Mouse (Mus musculus): ENCODE data around the gene Sympk. TPM values are rescaled to one million over a fixed set of nuclear protein-coding genes. Genes with fewer than 3 reads are reported as not detected.

Sympk gene
- polyA plus RNA-seq, 1 experiment from 2014 or later: 34.6 TPM

DNA sequence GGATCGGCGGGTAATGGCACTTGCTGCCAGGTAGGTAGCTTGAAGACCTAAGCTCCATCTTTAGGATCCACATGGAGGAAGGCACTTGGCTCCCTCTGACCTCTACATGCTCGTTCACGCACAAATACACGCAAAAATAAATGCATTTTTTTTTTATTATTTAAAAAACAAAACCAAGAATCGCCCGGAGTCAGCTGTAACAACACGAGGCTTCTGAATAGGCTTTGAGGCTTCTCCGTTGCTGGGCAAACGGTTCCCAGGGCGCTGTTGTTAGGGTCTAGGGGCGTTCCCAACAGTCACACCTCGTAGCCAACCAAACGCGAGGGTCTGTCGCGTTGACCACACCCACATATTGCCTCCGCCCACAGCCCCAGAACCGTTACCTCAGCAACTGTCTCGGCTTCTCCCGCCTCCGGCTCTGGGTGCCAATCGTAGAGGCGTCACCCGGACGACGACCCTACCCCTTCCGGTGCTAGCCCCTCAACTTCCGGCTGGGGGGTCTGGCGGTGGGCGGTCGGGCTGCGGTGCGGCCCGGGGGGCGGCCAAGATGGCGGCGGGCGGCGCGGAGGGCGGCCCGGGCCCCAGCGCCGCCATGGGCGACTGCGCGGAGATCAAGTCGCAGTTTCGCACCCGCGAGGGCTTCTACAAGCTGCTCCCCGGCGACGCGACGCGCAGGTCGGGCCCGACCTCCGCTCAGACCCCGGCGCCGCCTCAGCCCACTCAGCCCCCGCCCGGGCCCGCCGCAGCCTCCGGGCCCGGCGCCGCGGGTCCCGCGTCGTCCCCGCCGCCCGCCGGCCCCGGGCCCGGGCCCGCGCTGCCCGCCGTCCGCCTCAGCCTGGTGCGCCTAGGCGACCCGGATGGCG, 51.8 kb downstream of the Sympk start, which contains the start of gene Dmwd:
Gene Dmwd (plus strand): TSS at position 505 of the 863 bp plus-strand sequence.
- H3K4me2 ChIP-seq: peak within 1 kb of the TSS; percentile 80
- peak within 1 kb of the TSS; percentile 98 for H3K9ac ChIP-seq
- ATAC-seq (ENCODE audit: borderline replicate concordance, extremely low read depth, low FRiP score, low TSS enrichment): peak; percentile 99
- H3K4me3 ChIP-seq: peak within 1 kb of the TSS; percentile 95
- 1% methylated on average over 85 of the region's 91 CpGs for WGBS
- H3K36me3 ChIP-seq: peaks cover 32% of the 10 kb centered on the region
- H3K9me3 ChIP-seq: no peaks in the 10 kb centered on the region
- peak within 1 kb of the TSS; percentile 88 for H3K27ac ChIP-seq
- H3K27me3 ChIP-seq: no peaks in the 10 kb centered on the region
- peaks cover 23% of the 10 kb centered on the region for H3K4me1 ChIP-seq

DNA sequence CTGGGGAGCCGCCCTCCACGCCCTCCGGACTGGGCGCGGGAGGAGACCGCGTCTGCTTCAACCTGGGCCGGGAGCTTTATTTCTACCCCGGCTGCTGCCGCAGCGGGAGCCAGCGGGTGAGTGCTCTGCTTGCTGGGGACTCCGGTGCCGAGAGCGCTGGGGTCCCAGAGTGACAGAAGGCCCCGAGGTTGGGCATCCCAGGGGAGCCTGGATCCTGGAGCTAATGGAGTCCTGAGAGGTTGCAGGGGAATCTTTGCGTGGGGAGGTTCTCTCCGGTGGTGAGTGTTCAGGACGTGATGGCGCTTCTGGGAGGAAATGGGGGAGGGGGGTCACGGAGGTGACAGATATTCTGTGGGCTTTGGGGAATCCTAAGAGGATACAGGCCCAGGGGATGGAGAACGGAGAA, 52.4 kb downstream of the Sympk start:
- Histone ChIP-seq H3K4me1 (peaks cover 23% of the 10 kb centered on the region), H3K4me3 (peak overlapping the region; percentile 95), H3K9ac (peak overlapping the region; percentile 98), H3K36me3 (peaks cover 38% of the 10 kb centered on the region), H3K4me2 (peak overlapping the region; percentile 80), H3K9me3 (no peaks in the 10 kb centered on the region), H3K27me3 (no peaks in the 10 kb centered on the region), H3K27ac (peak overlapping the region; percentile 88)
- under 1% methylated on average over 22 of the region's 22 CpGs for WGBS
- ATAC-seq (ENCODE audit: borderline replicate concordance, extremely low read depth, low FRiP score, low TSS enrichment): no peak; the same call in 1 of the 2 replicates

DNA sequence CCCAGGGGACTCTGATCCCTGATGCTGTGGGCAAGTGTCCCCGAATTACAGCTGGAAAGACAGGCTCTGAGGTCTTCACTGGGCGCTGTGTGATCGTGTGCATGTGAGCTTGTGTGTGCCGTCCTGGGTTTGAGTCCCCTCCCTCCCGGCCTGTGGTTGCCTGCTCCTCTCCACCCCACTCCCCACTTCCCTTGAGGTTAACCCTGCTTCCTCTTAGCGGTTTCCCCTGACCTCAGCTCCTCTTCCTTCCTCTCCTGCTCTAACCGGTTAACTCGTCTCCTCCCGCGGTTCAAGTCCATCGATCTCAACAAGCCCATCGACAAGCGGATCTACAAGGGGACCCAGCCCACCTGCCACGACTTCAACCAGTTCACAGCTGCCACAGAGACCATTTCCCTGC, 53.6 kb downstream of the Sympk start:
- Histone ChIP-seq H3K4me3 (peak overlapping the region; percentile 95), H3K27me3 (no peaks in the 10 kb centered on the region), H3K9me3 (no peaks in the 10 kb centered on the region), H3K27ac (no peak overlapping the region), H3K36me3 (peaks cover 47% of the 10 kb centered on the region), H3K9ac (peak overlapping the region; percentile 98; the same call in 1 of the 2 replicates), H3K4me1 (peaks cover 33% of the 10 kb centered on the region), H3K4me2 (peak overlapping the region; percentile 80)
- ATAC-seq (ENCODE audit: borderline replicate concordance, extremely low read depth, low FRiP score, low TSS enrichment): no peak
- WGBS: 68% methylated on average over 14 of the region's 14 CpGs

DNA sequence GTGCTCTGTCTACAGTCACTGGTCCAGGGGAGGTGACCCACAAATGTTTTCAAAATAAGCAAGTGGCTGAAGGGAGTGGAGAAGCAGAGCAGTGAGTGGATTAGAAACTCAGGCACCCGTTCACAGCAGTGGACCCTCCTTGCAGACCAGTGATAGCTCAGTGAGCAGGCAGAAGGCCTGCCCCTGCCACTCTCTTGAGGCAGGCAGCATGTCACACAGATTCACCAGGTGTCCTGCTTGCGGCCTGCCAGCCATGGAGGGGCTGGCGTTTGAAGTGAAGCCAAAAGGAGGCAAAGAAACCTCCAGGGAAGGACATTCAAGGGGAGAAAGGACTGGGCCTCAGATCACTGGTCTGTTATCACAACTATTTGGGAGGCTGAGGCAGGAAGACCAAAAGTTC, 54.6 kb downstream of the Sympk start:
- Histone ChIP-seq H3K4me1 (peaks cover 43% of the 10 kb centered on the region), H3K9me3 (no peaks in the 10 kb centered on the region), H3K9ac (no peak overlapping the region), H3K27me3 (no peaks in the 10 kb centered on the region), H3K4me2 (no peak overlapping the region), H3K4me3 (no peak overlapping the region), H3K36me3 (peaks cover 47% of the 10 kb centered on the region), H3K27ac (no peak overlapping the region)
- no peak for ATAC-seq (ENCODE audit: borderline replicate concordance, extremely low read depth, low FRiP score, low TSS enrichment)
- 68% methylated on average over 3 of the region's 3 CpGs for WGBS

DNA sequence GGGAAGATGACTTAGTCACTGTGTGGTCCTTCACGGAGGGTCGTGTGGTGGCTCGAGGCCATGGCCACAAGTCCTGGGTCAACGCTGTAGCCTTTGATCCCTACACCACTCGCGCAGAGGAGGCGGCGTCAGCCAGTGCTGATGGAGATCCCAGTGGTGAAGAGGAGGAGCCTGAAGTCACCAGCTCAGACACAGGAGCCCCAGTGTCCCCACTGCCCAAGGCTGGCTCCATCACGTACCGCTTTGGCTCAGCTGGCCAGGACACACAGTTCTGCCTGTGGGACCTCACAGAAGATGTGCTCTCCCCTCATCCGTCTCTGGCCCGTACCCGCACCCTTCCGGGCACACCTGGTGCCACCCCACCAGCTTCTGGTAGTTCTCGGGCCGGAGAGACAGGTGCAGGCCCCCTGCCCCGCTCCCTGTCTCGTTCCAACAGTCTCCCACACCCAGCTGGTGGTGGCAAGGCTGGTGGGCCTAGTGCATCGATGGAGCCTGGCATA, 56.3 kb downstream of the Sympk start:
- H3K9me3 ChIP-seq: no peaks in the 10 kb centered on the region
- H3K27me3 ChIP-seq: no peaks in the 10 kb centered on the region
- ATAC-seq (ENCODE audit: borderline replicate concordance, extremely low read depth, low FRiP score, low TSS enrichment): no peak
- 83% methylated on average over 19 of the region's 19 CpGs for WGBS
- H3K9ac ChIP-seq: no peak overlapping the region
- H3K4me1 ChIP-seq: peaks cover 55% of the 10 kb centered on the region
- no peak overlapping the region for H3K4me2 ChIP-seq
- H3K27ac ChIP-seq: no peak overlapping the region
- H3K36me3 ChIP-seq: peaks cover 47% of the 10 kb centered on the region
- H3K4me3 ChIP-seq: no peak overlapping the region

DNA sequence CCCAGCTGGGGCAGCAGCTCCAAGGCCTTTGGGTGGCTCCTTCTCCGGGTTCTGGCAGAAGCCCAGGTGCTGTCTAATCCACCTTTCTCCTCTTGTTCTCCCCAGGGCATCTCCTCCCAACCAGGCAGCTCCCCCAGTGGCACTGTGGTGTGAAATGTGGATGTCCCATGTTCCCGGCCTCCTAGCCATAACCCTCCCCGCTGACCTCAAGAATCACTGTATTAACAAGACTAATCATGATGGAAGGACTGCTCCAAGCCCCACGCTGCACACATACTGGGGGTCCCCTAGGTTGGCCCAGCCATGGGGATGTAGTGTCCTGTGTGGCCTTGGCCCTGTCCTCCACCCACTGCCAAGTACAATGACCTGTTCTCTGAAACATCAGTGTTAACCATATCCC, 58.0 kb downstream of the Sympk start:
- no peak for ATAC-seq (ENCODE audit: borderline replicate concordance, extremely low read depth, low FRiP score, low TSS enrichment)
- Histone ChIP-seq H3K27ac (peak overlapping the region; percentile 46; the same call in 1 of the 2 replicates), H3K9me3 (no peaks in the 10 kb centered on the region), H3K27me3 (no peaks in the 10 kb centered on the region), H3K4me2 (no peak overlapping the region), H3K9ac (no peak overlapping the region), H3K4me1 (peaks cover 56% of the 10 kb centered on the region), H3K36me3 (peaks cover 48% of the 10 kb centered on the region), H3K4me3 (no peak overlapping the region)
- 73% methylated on average over 4 of the region's 4 CpGs for WGBS

DNA sequence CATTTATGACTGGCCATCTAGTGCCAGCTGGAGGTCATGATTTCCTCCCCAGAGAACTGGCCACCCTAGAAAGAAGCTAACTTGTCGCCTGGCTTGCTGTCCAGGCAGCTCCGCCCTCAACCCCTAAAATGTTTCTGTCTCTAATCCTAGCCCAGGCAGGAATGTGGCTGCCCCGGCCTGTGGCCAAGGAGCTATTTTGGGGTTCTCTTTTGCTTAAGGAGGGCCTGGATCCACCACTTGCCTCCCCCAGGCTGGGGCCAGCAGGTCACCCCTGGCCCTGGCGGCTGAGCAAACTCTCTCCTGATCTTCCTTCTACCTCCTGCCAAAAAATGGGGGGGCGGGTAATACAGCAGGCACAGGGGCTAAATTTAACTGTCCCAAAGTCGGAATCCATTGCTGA, 58.9 kb downstream of the Sympk start:
- WGBS: 35% methylated on average over 6 of the region's 6 CpGs
- H3K9me3 ChIP-seq: no peaks in the 10 kb centered on the region
- 0 out of 2 replicates have a peak overlapping the region, but pooled peaks have one; percentile 14 for H3K9ac ChIP-seq
- H3K27me3 ChIP-seq: no peaks in the 10 kb centered on the region
- H3K27ac ChIP-seq: peak overlapping the region; percentile 46
- 0 out of 2 replicates have a peak, but pooled peaks have one; percentile 0 for ATAC-seq (ENCODE audit: borderline replicate concordance, extremely low read depth, low FRiP score, low TSS enrichment)
- 0 out of 2 replicates have a peak overlapping the region, but pooled peaks have one; percentile 5 for H3K4me3 ChIP-seq
- H3K4me2 ChIP-seq: peak overlapping the region; percentile 54
- peaks cover 54% of the 10 kb centered on the region for H3K36me3 ChIP-seq
- peaks cover 47% of the 10 kb centered on the region for H3K4me1 ChIP-seq

DNA sequence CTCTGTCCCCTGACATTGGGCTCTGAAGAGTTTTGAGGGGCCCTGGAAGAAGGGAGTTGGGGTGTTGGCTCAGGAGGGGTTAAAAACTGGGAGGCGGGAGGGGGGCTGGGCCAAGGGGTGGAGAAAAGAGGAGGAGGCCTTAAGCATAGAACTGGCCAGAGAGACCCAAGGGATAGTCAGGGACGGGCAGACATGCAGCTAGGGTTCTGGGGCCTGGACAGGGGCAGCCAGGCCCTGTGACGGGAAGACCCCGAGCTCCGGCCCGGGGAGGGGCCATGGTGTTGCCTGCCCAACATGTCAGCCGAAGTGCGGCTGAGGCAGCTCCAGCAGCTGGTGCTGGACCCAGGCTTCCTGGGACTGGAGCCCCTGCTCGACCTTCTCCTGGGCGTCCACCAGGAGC, 59.5 kb downstream of the Sympk start, which contains the start of gene Dmpk:
Gene Dmpk (plus strand): TSS at position 149 of the 400 bp plus-strand sequence.
- Histone ChIP-seq H3K36me3 (peaks cover 54% of the 10 kb centered on the region), H3K4me2 (peak within 1 kb of the TSS; percentile 54), H3K9ac (peak within 1 kb of the TSS; percentile 47), H3K9me3 (no peaks in the 10 kb centered on the region), H3K4me3 (peak within 1 kb of the TSS; percentile 40), H3K27me3 (no peaks in the 10 kb centered on the region), H3K27ac (peak within 1 kb of the TSS; percentile 57), H3K4me1 (peaks cover 46% of the 10 kb centered on the region)
- WGBS: 37% methylated on average over 10 of the region's 10 CpGs
- ATAC-seq (ENCODE audit: borderline replicate concordance, extremely low read depth, low FRiP score, low TSS enrichment): peak; percentile 66

DNA sequence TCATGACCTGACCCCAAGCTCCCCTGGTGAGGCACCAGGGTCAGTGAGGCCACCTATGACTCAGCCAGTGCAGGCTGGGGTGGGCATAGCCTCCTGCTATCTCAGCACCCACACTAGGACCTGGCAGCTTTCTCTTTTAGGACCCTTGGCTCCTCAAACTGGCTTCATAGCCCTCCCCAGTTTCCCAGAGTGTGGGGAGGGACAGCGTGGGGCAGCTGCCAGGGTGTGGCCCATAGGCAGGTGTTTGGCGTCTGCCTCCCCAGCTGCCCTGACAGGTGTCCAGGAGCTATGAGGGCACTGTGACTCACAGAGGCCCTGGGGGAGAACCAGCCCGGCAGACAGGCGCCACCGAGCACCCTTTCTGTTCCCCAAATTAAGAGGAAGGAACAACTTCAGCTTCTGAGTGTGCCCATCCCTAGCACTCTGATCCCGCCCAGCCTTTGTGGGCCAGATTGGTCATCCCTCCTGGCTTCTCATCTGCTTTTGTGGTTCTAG, 60.1 kb downstream of the Sympk start:
- Histone ChIP-seq H3K27ac (peak overlapping the region; percentile 57), H3K4me3 (peak overlapping the region; percentile 40), H3K4me2 (peak overlapping the region; percentile 54), H3K27me3 (no peaks in the 10 kb centered on the region), H3K9ac (peak overlapping the region; percentile 47; the same call in 1 of the 2 replicates), H3K9me3 (no peaks in the 10 kb centered on the region), H3K4me1 (peaks cover 46% of the 10 kb centered on the region), H3K36me3 (peaks cover 50% of the 10 kb centered on the region)
- 58% methylated on average over 6 of the region's 6 CpGs for WGBS
- ATAC-seq (ENCODE audit: borderline replicate concordance, extremely low read depth, low FRiP score, low TSS enrichment): no peak

DNA sequence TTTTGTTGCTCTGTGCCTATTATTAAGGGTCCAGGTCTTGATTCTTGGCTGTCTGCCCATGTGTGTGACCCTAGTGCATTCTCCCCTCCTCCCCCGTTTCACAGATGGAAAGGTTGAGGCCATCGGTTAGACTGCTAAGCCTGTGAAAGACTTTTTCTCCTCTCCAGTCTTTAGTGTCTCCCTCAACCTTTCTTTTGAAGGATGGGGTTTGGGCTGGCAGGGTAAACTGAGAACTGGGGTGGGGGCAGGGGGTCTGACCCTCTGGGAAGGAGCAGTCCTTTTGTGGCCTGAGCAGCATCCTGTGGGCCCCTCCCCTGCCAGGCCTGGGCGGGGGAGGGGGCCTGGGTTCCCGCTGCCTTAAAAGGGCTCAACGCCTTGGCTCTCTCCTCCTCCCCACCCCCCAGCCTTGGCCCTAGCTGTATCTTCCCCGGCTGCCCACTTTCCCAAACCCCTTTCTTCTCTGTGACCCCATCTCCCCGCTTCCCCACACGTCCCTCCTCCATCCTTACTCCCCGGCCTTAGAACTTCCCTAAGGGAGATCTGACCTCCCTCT, 60.8 kb downstream of the Sympk start:
- Histone ChIP-seq H3K9ac (peak overlapping the region; percentile 0; the same call in 1 of the 2 replicates), H3K4me3 (peak overlapping the region; percentile 40), H3K27ac (peak overlapping the region; percentile 46), H3K36me3 (peaks cover 43% of the 10 kb centered on the region), H3K4me2 (peak overlapping the region; percentile 54), H3K9me3 (no peaks in the 10 kb centered on the region), H3K4me1 (peaks cover 46% of the 10 kb centered on the region), H3K27me3 (no peaks in the 10 kb centered on the region)
- 22% methylated on average over 9 of the region's 9 CpGs for WGBS
- no peak for ATAC-seq (ENCODE audit: borderline replicate concordance, extremely low read depth, low FRiP score, low TSS enrichment)

DNA sequence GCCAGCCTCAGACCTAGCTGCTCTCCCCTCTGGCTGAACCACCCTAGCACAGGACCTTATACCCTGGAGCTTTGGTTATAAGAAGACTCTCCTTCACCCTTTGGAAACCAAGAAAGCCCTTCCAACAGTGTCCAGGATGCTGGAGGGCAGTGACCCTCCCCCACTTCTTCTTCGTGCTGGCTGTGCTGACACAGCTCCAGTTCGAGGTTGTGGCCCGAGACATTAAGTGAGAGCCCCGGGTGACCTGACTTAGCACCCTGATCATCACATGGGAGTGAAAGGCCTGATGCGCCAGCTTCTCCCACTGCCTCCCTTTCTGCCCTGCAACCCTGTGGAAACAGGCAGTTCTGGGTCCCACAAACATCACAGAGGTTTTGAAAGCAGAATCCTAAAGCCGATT, 61.3 kb downstream of the Sympk start:
- ATAC-seq (ENCODE audit: borderline replicate concordance, extremely low read depth, low FRiP score, low TSS enrichment): no peak
- H3K9ac ChIP-seq: peak overlapping the region; percentile 0; the same call in 1 of the 2 replicates
- WGBS: 13% methylated on average over 6 of the region's 6 CpGs
- H3K36me3 ChIP-seq: peaks cover 41% of the 10 kb centered on the region
- H3K27ac ChIP-seq: peak overlapping the region; percentile 46
- no peaks in the 10 kb centered on the region for H3K27me3 ChIP-seq
- H3K4me1 ChIP-seq: peaks cover 46% of the 10 kb centered on the region
- H3K4me3 ChIP-seq: peak overlapping the region; percentile 40
- H3K9me3 ChIP-seq: no peaks in the 10 kb centered on the region
- H3K4me2 ChIP-seq: peak overlapping the region; percentile 54
